Mouse (Mus musculus): ENCODE results near the gene Map3k1. TPM values are rescaled to one million over a fixed set of nuclear protein-coding genes. Genes with fewer than 3 reads are reported as not detected.

Map3k1 gene
- polyA plus RNA-seq, 2 experiments = 5.9 to 13.3 TPM

GRCm38 (mm10) chr13:111800866-111801265 is 7.9 kb downstream of the Map3k1 start:
- TF ChIP-seq CTCF (IDR thresholded peaks at IDR 0.05; ENCODE audit: low read depth) (no peak), EP300 (IDR thresholded peaks at IDR 0.05; ENCODE audit: low read depth) (no peak)
- ATAC-seq (ENCODE audit: insufficient read depth) (no peak), DNase-seq (ENCODE audit: low read depth in 3 of 3, low spot score in 3 of 3) (no peak)
- H3K4me3 ChIP-seq (ENCODE audit: insufficient read depth in 1 of 2, low read depth in 2 of 2, low read length in 2 of 2) = no peak overlapping the region
- H3K4me2 ChIP-seq (ENCODE audit: low read depth) = no peak overlapping the region
- 60% methylated on average over 4 of the region's 4 CpGs for WGBS (ENCODE audit: insufficient replicate concordance)
- no peaks in the 10 kb centered on the region for H3K27me3 ChIP-seq (ENCODE audit: control insufficient read depth, insufficient read depth, low read length)
- no peak overlapping the region for H3K27ac ChIP-seq
- H3K4me1 ChIP-seq (replicated peaks; ENCODE audit: control insufficient read depth in 2 of 2, insufficient read depth in 2 of 2, low read length in 1 of 2) = peaks cover 32 to 59% of the 10 kb centered on the region in 2 experiments
- no peaks in the 10 kb centered on the region for H3K9me3 ChIP-seq (ENCODE audit: control insufficient read depth, low read length)
- H3K36me3 ChIP-seq (replicated peaks; ENCODE audit: control insufficient read depth, insufficient read depth, low read depth) = no peaks in the 10 kb centered on the region
- H3K9ac ChIP-seq (replicated peaks) = no peak overlapping the region

GRCm38 (mm10) chr13:111798044-111798443 is 10.7 kb downstream of the Map3k1 start:
- Histone ChIP-seq H3K27ac (no peak overlapping the region), H3K27me3 (ENCODE audit: control insufficient read depth, insufficient read depth, low read length) (no peaks in the 10 kb centered on the region), H3K4me2 (ENCODE audit: low read depth) (no peak overlapping the region), H3K4me3 (ENCODE audit: insufficient read depth in 1 of 2, low read depth in 2 of 2, low read length in 2 of 2) (no peak overlapping the region), H3K4me1 (replicated peaks; ENCODE audit: control insufficient read depth in 2 of 2, insufficient read depth in 2 of 2, low read length in 1 of 2) (peaks cover 20 to 40% of the 10 kb centered on the region in 2 experiments), H3K9ac (replicated peaks) (no peak overlapping the region), H3K36me3 (replicated peaks; ENCODE audit: control insufficient read depth, insufficient read depth, low read depth) (peaks cover 5% of the 10 kb centered on the region; the same call in 1 of the 2 replicates), H3K9me3 (ENCODE audit: control insufficient read depth, low read length) (no peaks in the 10 kb centered on the region)
- DNase-seq (ENCODE audit: low read depth in 3 of 3, low spot score in 3 of 3) (no peak), ATAC-seq (ENCODE audit: insufficient read depth) (no peak)
- no peak for TF ChIP-seq CTCF (IDR thresholded peaks at IDR 0.05; ENCODE audit: low read depth)
- TF ChIP-seq EP300 (IDR thresholded peaks at IDR 0.05; ENCODE audit: low read depth) = no peak
- WGBS (ENCODE audit: insufficient replicate concordance) = 68% methylated on average over 12 of the region's 12 CpGs

GRCm38 (mm10) chr13:111797021-111797420 is 11.8 kb downstream of the Map3k1 start:
- TF ChIP-seq CTCF (IDR thresholded peaks at IDR 0.05; ENCODE audit: low read depth) (no peak), EP300 (IDR thresholded peaks at IDR 0.05; ENCODE audit: low read depth) (no peak)
- no peaks in the 10 kb centered on the region for H3K27me3 ChIP-seq (ENCODE audit: control insufficient read depth, insufficient read depth, low read length)
- peaks cover 5% of the 10 kb centered on the region; the same call in 1 of the 2 replicates for H3K36me3 ChIP-seq (replicated peaks; ENCODE audit: control insufficient read depth, insufficient read depth, low read depth)
- no peaks in the 10 kb centered on the region for H3K9me3 ChIP-seq (ENCODE audit: control insufficient read depth, low read length)
- 3% methylated on average over 8 of the region's 8 CpGs for WGBS (ENCODE audit: insufficient replicate concordance)
- no peak overlapping the region; the same call in 1 of the 2 replicates for H3K9ac ChIP-seq (replicated peaks)
- H3K27ac ChIP-seq = no peak overlapping the region
- DNase-seq (ENCODE audit: low read depth in 3 of 3, low spot score in 3 of 3) (peak in 1 of 3 experiments; percentile 63), ATAC-seq (ENCODE audit: insufficient read depth) (peak; percentile 84)
- H3K4me2 ChIP-seq (ENCODE audit: low read depth) = peak overlapping the region; percentile 56
- H3K4me1 ChIP-seq (replicated peaks; ENCODE audit: control insufficient read depth in 2 of 2, insufficient read depth in 2 of 2, low read length in 1 of 2) = peaks cover 20 to 36% of the 10 kb centered on the region in 2 experiments
- H3K4me3 ChIP-seq (ENCODE audit: insufficient read depth in 1 of 2, low read depth in 2 of 2, low read length in 2 of 2) = peak overlapping the region in 1 of 2 experiments; percentile 9; a peak in 2 of 4 replicates

GRCm38 (mm10) chr13:111796191-111796920 is 12.4 kb downstream of the Map3k1 start:
- Histone ChIP-seq H3K9me3 (ENCODE audit: control insufficient read depth, low read length) (no peaks in the 10 kb centered on the region), H3K36me3 (replicated peaks; ENCODE audit: control insufficient read depth, insufficient read depth, low read depth) (peaks cover 5% of the 10 kb centered on the region; the same call in 1 of the 2 replicates), H3K27ac (peak overlapping the region; percentile 36; the same call in 1 of the 2 replicates), H3K4me2 (ENCODE audit: low read depth) (peak overlapping the region; percentile 56), H3K9ac (replicated peaks) (peak overlapping the region; percentile 9; the same call in 1 of the 2 replicates), H3K4me3 (ENCODE audit: insufficient read depth in 1 of 2, low read depth in 2 of 2, low read length in 2 of 2) (peak overlapping the region in 1 of 2 experiments; percentile 9; a peak in 3 of 4 replicates), H3K4me1 (replicated peaks; ENCODE audit: control insufficient read depth in 2 of 2, insufficient read depth in 2 of 2, low read length in 1 of 2) (peaks cover 20 to 33% of the 10 kb centered on the region in 2 experiments), H3K27me3 (ENCODE audit: control insufficient read depth, insufficient read depth, low read length) (no peaks in the 10 kb centered on the region)
- TF ChIP-seq CTCF (IDR thresholded peaks at IDR 0.05; ENCODE audit: low read depth) (0 out of 2 replicates have a peak, but pooled peaks have one; percentile 1), EP300 (IDR thresholded peaks at IDR 0.05; ENCODE audit: low read depth) (no peak)
- ATAC-seq (ENCODE audit: insufficient read depth) (peak; percentile 71), DNase-seq (ENCODE audit: low read depth in 3 of 3, low spot score in 3 of 3) (peak in 1 of 3 experiments; percentile 61)
- 21% methylated on average over 11 of the region's 11 CpGs for WGBS (ENCODE audit: insufficient replicate concordance)

- ATAC-seq (ENCODE audit: insufficient read depth) (no peak), DNase-seq (ENCODE audit: low read depth in 3 of 3, low spot score in 3 of 3) (no peak)
- no peak overlapping the region for H3K9ac ChIP-seq (replicated peaks)
- 89% methylated on average over 14 of the region's 14 CpGs for WGBS (ENCODE audit: insufficient replicate concordance)
- no peaks in the 10 kb centered on the region for H3K9me3 ChIP-seq (ENCODE audit: control insufficient read depth, low read length)
- H3K4me2 ChIP-seq (ENCODE audit: low read depth) = no peak overlapping the region
- peaks cover 29 to 41% of the 10 kb centered on the region in 2 experiments for H3K4me1 ChIP-seq (replicated peaks; ENCODE audit: control insufficient read depth in 2 of 2, insufficient read depth in 2 of 2, low read length in 1 of 2)
- no peaks in the 10 kb centered on the region for H3K27me3 ChIP-seq (ENCODE audit: control insufficient read depth, insufficient read depth, low read length)
- H3K4me3 ChIP-seq (ENCODE audit: insufficient read depth in 1 of 2, low read depth in 2 of 2, low read length in 2 of 2) = no peak overlapping the region
- TF ChIP-seq EP300 (IDR thresholded peaks at IDR 0.05; ENCODE audit: low read depth) = no peak
- TF ChIP-seq CTCF (IDR thresholded peaks at IDR 0.05; ENCODE audit: low read depth) = no peak
- peaks cover 5% of the 10 kb centered on the region; the same call in 1 of the 2 replicates for H3K36me3 ChIP-seq (replicated peaks; ENCODE audit: control insufficient read depth, insufficient read depth, low read depth)
- no peak overlapping the region for H3K27ac ChIP-seq
Measured at GRCm38 (mm10) chr13:111792975-111793287, 15.9 kb downstream of the Map3k1 start.

Measured in liver, embryonic 14.5 days (tissue).